Mouse (Mus musculus): Measurements from ENCODE around the gene Elmo1. TPM values are rescaled to one million over a fixed set of nuclear protein-coding genes. Genes with fewer than 3 reads are reported as not detected.

Elmo1 gene
- polyA plus RNA-seq, 2 experiments from 2014 or later = 100 to 111 TPM

DNA sequence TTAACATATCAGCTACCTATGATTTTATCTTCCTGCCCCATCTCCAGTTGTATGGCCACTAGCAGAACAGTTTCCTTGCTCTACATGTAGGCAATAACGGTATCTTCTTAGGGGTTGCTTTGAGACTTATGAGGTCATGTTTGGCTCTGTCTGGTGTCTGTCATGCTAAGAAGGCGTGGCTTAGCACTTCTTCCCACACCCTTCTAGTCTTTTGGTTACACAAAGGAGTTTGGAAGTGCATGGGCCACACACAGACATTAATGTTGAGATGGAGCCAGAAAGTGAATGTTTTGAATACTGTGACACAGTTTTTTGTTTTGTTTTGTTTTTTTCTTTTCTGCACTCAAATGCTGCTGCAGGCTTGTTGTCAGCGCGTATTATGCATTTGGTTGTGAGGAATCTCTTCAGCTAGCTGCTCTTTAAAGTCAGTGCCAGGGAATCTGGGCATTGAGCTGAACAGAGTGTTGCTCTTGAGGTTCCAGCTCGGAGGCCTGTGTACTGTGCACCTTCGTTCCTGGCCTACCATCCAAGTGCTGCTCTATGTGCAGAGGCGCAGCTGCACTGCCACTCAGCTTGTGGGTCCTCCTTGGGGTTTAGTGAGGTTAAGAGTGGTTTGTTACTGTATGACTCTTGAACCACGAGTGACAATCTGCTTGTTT lies 31.1 kb downstream of the Elmo1 start:
- peak; percentile 36 for ATAC-seq

DNA sequence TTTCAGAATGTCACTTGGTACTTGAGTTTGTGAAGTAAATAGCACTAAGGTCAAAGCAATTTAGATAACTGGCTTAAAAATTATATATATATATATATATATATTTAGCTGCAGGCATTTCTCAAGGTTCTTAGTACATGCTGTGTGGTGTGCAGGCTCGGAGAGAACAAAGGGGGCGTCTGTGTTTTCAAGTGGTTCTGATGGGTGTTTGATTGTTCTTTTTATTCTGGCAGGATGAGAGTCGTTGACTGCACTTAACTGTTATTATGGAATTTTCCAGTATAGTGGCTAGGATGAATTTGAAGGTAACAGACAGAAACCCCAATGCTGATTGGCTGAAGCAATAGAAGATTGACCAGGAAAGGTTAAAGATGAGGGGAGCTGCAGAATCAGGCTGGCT lies 33.6 kb downstream of the Elmo1 start:
- ATAC-seq = no peak

GRCm38 (mm10) chr13:20124965-20125364 lies 34.6 kb downstream of the Elmo1 start:
- no peak for ATAC-seq

DNA sequence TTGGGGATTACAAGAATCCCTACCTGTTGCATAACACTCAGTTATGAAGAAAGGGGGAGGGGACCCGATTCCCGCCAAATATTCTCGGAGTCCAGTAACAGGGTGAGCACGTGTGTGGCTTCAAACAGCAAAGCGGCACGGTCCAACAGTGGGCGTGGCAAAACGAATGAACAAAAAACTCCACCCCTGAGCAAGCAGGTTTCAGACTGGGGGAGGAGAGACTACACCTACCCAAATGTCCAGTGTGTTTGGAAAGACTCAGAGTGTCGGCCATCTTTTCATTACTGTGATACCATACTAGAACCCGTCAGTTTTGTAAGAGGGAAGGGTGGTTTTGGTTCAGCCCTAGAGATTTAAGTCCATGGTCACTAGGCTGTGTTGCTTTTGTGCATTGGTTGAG lies 35.4 kb downstream of the Elmo1 start:
- ATAC-seq = no peak

DNA sequence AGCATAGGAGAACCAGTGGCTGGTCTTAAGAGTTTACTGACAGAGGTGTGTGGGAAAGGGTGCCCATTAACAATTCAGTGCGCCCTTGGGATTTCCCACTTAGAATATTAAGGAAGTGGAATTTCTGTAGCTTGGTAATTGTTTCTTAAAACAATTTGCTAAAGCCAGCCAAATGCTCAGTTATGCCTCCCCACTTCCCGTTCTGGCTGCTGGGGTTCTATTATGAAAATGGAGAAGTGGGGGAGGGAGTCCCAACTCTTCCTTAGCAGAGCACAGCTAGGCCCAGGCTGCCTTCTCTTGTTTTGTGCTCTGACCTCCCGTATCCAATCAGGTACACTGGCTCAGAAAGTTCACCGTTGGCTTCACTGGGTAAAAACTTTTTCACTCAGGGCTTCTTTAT lies 37.2 kb downstream of the Elmo1 start:
- no peak for ATAC-seq

GRCm38 (mm10) chr13:20128097-20128496 lies 37.7 kb downstream of the Elmo1 start:
- no peak for ATAC-seq

DNA sequence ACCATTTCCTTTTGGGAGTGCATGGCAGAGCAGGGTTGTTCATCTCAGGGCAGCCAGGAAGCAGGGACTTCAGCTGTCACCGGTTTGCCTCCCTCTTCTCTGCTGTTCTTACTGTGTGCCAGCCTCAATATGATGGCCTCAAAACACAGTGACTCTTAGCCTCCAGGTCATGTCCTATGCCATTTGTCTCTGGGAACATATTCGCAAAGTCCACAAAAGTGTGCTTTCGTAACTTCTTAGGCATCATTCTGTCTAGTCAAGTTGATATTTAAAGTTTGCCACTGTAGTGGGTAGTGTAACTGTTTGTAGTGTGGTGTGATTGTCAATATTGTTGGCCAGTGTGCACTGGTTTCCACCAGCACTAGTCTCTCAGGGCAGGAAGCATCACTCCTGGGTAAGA lies 40.3 kb downstream of the Elmo1 start:
- no peak for ATAC-seq

DNA sequence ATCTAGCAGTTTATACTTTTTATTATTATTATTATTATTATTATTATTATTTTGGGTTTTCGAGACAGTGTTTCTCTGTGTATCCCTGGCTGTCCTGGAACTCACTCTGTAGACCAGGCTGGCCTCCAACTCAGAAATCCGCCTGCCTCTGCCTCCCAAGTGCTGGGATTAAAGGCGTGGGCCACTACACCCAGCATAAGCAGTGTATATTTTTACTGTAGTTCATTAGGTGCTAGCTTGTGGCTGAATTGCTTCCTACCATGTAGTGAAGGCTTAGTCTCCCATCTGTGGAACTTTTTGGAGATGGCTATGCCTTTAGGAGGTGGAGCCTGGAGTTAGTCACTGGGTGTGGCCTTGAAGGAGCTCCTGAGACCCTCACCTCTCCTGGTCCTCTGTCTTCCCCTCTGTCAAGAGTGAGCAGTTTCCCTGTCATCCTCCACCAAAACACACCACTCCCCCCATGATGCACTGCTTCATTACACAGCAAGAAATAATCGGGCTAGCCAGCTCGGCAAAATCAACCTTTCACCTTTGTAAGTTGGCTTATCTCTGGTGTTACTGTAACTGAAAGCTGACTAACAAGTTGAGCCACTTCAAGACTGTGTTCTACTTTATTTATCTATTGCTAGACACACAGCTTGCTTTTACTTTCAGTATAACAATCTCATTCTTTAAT lies 41.1 kb downstream of the Elmo1 start:
- ATAC-seq = no peak

DNA sequence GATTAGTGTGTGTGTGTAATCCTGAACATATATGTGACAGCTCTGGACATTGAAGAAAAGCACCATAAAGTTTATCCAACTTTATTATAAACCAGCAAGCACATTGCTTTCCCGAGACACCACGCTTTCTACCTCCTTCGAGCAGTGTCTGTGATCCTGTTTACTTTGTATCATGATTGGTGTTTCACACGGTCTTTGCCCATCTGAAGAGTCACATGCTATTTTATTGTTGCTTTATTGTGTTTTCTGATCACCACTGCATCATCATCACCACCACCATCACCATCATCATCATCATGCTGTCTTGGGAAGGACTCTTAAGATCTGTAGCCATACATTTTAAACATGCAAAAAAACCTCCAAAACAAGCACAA lies 41.6 kb downstream of the Elmo1 start:
- no peak for ATAC-seq

- peak; percentile 25 for ATAC-seq
Measured at GRCm38 (mm10) chr13:20133602-20134394, 43.4 kb downstream of the Elmo1 start.

DNA sequence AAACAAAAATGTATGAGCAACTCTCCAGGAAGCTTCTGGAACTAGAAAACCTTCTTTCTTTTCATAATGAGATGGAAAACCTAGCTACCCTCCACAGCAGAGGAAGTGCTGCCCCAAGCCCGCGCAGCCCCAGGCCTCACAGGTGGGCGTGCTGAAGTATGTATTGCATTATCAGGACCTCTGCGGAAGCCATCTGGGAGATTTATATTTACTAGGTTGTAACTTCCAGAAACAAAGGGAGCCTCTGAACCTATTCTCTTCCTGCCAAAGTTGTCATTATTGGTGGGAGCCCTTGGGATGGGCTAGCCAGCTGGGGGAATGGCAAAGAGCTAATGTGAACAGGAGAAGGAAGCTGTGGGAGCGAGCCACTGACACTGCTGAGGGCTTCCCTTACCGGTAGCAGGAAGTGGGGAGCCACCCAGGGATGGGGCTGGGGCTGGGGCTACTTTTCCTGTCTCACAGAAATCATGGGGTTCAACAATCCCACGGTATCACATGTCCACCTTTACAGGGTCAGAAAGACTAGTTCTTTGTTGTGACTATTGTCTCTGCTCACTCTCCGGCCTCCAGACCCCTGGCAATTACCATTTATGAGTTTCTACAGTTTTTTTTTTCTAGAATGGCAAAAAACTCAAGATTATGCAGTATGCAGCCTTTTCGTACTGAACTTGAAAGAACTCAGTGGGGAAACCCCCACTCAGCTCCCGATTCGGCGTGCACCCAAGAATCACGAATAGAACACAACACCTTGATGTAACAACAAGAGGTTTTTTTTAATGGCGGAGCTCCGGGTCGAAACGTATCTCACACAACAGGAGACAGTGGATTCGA lies 44.2 kb downstream of the Elmo1 start:
- ATAC-seq = peak; percentile 65

DNA sequence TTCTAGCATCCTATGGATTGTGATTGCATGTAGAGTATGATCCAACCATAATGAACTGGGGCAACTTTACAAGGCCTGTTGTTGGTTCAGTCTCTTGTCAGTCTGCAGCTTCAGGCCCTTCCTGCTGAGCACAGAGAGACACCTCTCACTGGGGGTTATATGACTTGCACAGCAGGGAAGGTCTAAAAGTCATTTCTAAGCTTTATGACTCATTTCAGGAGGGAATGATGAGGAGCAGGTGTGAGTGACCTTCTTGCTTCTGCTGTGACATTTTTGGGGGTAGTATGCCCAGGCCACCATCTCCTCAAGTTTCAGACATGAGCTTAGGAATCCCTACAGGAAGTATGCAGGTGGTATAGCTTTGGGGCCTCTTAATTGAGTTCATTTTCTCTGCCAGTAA lies 46.4 kb downstream of the Elmo1 start:
- peak; percentile 40 for ATAC-seq

DNA sequence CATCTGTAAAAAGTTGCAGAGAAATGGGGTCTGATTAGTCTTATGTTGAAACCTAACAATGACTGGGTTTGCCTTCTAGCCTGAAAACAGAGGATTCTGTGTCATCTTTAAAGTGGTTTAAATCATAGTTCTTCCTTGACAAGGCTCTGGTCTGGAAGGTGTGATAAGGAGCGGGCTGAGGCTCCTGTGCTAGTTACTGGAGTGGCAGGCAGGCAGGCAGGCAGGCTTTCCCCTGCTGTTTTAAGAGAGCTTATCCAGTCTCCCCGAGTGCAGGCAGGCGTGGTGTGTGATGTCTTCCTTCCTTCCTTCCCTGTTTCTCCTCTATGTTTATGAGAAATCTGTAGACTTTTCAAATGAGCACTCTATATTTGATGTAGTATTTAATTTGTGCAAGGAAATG lies 48.1 kb downstream of the Elmo1 start:
- ATAC-seq = no peak

GRCm38 (mm10) chr13:20139060-20139459 lies 48.7 kb downstream of the Elmo1 start:
- ATAC-seq = no peak

- ATAC-seq = peak; percentile 84
Measured at GRCm38 (mm10) chr13:20139825-20140665, 49.6 kb downstream of the Elmo1 start.

DNA sequence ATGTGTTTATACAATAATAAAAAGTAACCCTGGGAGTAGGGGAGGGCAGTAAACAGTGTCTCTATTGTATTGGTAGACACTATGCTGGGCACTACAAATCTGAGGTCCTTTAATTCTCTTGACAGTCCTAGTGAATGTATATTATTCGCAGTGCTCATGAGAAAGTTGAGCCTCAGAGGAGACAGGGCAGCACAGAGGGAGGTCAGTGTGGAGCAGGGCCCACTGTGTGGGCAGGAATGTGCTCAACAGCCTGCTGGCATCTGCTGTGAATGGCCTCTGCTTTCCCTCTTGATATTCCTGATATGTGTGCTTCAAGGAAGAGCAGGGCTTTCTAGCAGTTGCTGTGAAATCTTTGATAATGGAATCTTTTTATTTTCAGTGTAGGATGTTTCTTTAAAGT lies 52.2 kb downstream of the Elmo1 start:
- no peak for ATAC-seq

DNA sequence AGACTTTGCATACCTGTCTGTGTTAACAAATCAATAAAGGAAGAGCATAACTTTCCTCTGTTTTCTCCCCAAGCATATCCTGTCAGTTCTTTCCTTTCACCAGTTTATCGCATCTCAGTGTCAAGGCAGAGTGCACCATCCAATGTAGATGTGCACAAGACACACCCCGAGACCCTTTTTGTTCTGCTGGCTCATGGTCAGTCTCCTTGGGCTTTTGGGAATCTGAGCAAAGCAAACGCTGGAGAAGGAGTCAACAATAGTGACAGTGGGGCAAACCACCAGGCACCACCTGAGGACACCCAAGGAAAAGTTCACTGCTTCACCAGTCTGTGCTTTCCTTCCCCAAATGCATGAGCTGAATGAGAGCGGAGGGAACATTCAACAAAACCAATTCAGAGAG lies 56.5 kb downstream of the Elmo1 start:
- no peak for ATAC-seq

GRCm38 (mm10) chr13:20147736-20148135 lies 57.3 kb downstream of the Elmo1 start:
- ATAC-seq = no peak

GRCm38 (mm10) chr13:20150130-20150835 lies 59.9 kb downstream of the Elmo1 start:
- no peak for ATAC-seq

DNA sequence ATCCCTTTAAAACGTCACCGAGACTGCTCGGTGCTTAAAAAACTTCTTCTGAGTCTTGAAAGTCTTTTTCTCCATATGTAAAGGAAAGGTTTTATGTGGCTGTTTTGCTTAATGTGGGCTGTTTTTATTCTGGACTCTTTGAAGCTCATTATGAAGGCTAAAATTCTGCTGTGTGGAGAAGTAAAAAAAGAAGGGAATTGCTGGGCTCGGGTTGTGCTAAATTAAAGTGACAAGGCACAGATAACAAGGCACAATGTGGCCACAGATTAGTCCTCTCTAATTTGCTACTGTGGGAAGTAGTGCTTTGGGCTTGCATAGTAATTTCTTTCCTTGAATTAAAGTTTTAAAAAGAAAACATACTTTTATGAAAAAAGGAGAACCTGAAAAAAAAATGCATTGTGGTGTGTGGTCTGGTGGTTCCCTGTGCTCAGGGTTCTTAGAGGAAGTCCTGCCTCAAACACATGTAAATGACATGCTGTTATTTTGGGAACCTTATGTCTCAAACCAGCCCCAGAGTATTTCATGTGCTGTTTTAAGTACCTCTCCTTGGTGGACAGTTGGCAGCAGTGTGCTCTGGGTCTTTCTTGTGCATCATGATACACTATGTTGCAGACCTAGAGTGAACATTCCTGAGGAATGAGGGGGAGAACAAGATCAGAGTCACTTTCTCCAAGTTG lies 61.0 kb downstream of the Elmo1 start:
- ATAC-seq = peak; percentile 47

- no peak for ATAC-seq
Measured at GRCm38 (mm10) chr13:20157059-20157458, 66.7 kb downstream of the Elmo1 start.

Measured in CD4-positive, CD25-positive, alpha-beta regulatory T cell, adult 4 months (primary cell).